Mouse (Mus musculus): ENCODE measurements at regions not wholly inside any gene's neighbourhood (a gene's known extent, or its start where the extent isn't known, plus 50 kb on each side); places are given as distances from the start of the nearest gene placed in this dataset.

- no peaks in the 10 kb centered on the region for H3K36me3 ChIP-seq (ENCODE audit: control insufficient read depth, insufficient read depth, low read length)
- no peaks in the 10 kb centered on the region for H3K27me3 ChIP-seq (ENCODE audit: control insufficient read depth, insufficient read depth, low read length)
- no peak overlapping the region for H3K27ac ChIP-seq (replicated peaks in 1 of 2; ENCODE audit: control insufficient read depth in 1 of 2, insufficient read depth in 1 of 2, low read depth in 2 of 2, low read length in 2 of 2)
- ATAC-seq (ENCODE audit: insufficient number of reproducible peaks, insufficient read depth, low FRiP score, low read depth), result no peak
- H3K4me3 ChIP-seq (ENCODE audit: control insufficient read depth in 1 of 2, insufficient read depth in 1 of 2, low read depth in 1 of 2, low read length in 2 of 2), result no peak overlapping the region
- H3K9ac ChIP-seq (ENCODE audit: low read length), result no peak overlapping the region
- no peak overlapping the region for H3K4me2 ChIP-seq (ENCODE audit: low read length)
- 59% methylated on average over 1 of the region's 1 CpGs for WGBS
- no peaks in the 10 kb centered on the region for H3K4me1 ChIP-seq (ENCODE audit: control insufficient read depth in 2 of 2, insufficient read depth in 2 of 2, low read length in 2 of 2)
- H3K9me3 ChIP-seq (ENCODE audit: control insufficient read depth, low read length), result no peaks in the 10 kb centered on the region
Observed at GRCm38 (mm10) chr3:81661620-81662019, 270.8 kb upstream of the Ctso start.

GRCm38 (mm10) chr3:81666262-81666661, 266.1 kb upstream of the Ctso start:
- Histone ChIP-seq H3K36me3 (ENCODE audit: control insufficient read depth, insufficient read depth, low read length) (no peaks in the 10 kb centered on the region), H3K9me3 (ENCODE audit: control insufficient read depth, low read length) (no peaks in the 10 kb centered on the region), H3K4me1 (ENCODE audit: control insufficient read depth in 2 of 2, insufficient read depth in 2 of 2, low read length in 2 of 2) (no peaks in the 10 kb centered on the region), H3K4me2 (ENCODE audit: low read length) (no peak overlapping the region), H3K9ac (ENCODE audit: low read length) (no peak overlapping the region), H3K4me3 (ENCODE audit: control insufficient read depth in 1 of 2, insufficient read depth in 1 of 2, low read depth in 1 of 2, low read length in 2 of 2) (no peak overlapping the region), H3K27ac (replicated peaks in 1 of 2; ENCODE audit: control insufficient read depth in 1 of 2, insufficient read depth in 1 of 2, low read depth in 2 of 2, low read length in 2 of 2) (no peak overlapping the region), H3K27me3 (ENCODE audit: control insufficient read depth, insufficient read depth, low read length) (no peaks in the 10 kb centered on the region)
- ATAC-seq (ENCODE audit: insufficient number of reproducible peaks, insufficient read depth, low FRiP score, low read depth), result no peak
- WGBS, result 17% methylated on average over 2 of the region's 2 CpGs

- Histone ChIP-seq H3K9ac (ENCODE audit: low read length) (no peak overlapping the region), H3K4me1 (ENCODE audit: control insufficient read depth in 2 of 2, insufficient read depth in 2 of 2, low read length in 2 of 2) (no peaks in the 10 kb centered on the region), H3K36me3 (ENCODE audit: control insufficient read depth, insufficient read depth, low read length) (no peaks in the 10 kb centered on the region), H3K4me2 (ENCODE audit: low read length) (no peak overlapping the region), H3K4me3 (ENCODE audit: control insufficient read depth in 1 of 2, insufficient read depth in 1 of 2, low read depth in 1 of 2, low read length in 2 of 2) (no peak overlapping the region), H3K9me3 (ENCODE audit: control insufficient read depth, low read length) (no peaks in the 10 kb centered on the region), H3K27ac (replicated peaks in 1 of 2; ENCODE audit: control insufficient read depth in 1 of 2, insufficient read depth in 1 of 2, low read depth in 2 of 2, low read length in 2 of 2) (no peak overlapping the region), H3K27me3 (ENCODE audit: control insufficient read depth, insufficient read depth, low read length) (no peaks in the 10 kb centered on the region)
- 51% methylated on average over 1 of the region's 1 CpGs for WGBS
- no peak for ATAC-seq (ENCODE audit: insufficient number of reproducible peaks, insufficient read depth, low FRiP score, low read depth)
Observed at GRCm38 (mm10) chr3:81676570-81676969, 255.8 kb upstream of the Ctso start.

- H3K4me2 ChIP-seq (ENCODE audit: low read length), result no peak overlapping the region
- no peak overlapping the region for H3K4me3 ChIP-seq (ENCODE audit: control insufficient read depth in 1 of 2, insufficient read depth in 1 of 2, low read depth in 1 of 2, low read length in 2 of 2)
- H3K27me3 ChIP-seq (ENCODE audit: control insufficient read depth, insufficient read depth, low read length), result no peaks in the 10 kb centered on the region
- H3K36me3 ChIP-seq (ENCODE audit: control insufficient read depth, insufficient read depth, low read length), result no peaks in the 10 kb centered on the region
- 40% methylated on average over 1 of the region's 1 CpGs for WGBS
- H3K4me1 ChIP-seq (ENCODE audit: control insufficient read depth in 2 of 2, insufficient read depth in 2 of 2, low read length in 2 of 2), result no peaks in the 10 kb centered on the region
- no peaks in the 10 kb centered on the region for H3K9me3 ChIP-seq (ENCODE audit: control insufficient read depth, low read length)
- no peak overlapping the region for H3K9ac ChIP-seq (ENCODE audit: low read length)
- ATAC-seq (ENCODE audit: insufficient number of reproducible peaks, insufficient read depth, low FRiP score, low read depth), result no peak
- H3K27ac ChIP-seq (replicated peaks in 1 of 2; ENCODE audit: control insufficient read depth in 1 of 2, insufficient read depth in 1 of 2, low read depth in 2 of 2, low read length in 2 of 2), result no peak overlapping the region
Observed at GRCm38 (mm10) chr3:81701974-81702697, 230.3 kb upstream of the Ctso start.

GRCm38 (mm10) chr3:81718911-81719310, 213.5 kb upstream of the Ctso start:
- no peaks in the 10 kb centered on the region for H3K36me3 ChIP-seq (ENCODE audit: control insufficient read depth, insufficient read depth, low read length)
- H3K4me3 ChIP-seq (ENCODE audit: control insufficient read depth in 1 of 2, insufficient read depth in 1 of 2, low read depth in 1 of 2, low read length in 2 of 2), result no peak overlapping the region
- H3K27ac ChIP-seq (replicated peaks in 1 of 2; ENCODE audit: control insufficient read depth in 1 of 2, insufficient read depth in 1 of 2, low read depth in 2 of 2, low read length in 2 of 2), result no peak overlapping the region
- H3K9me3 ChIP-seq (ENCODE audit: control insufficient read depth, low read length), result no peaks in the 10 kb centered on the region
- no peaks in the 10 kb centered on the region for H3K4me1 ChIP-seq (ENCODE audit: control insufficient read depth in 2 of 2, insufficient read depth in 2 of 2, low read length in 2 of 2)
- H3K9ac ChIP-seq (ENCODE audit: low read length), result no peak overlapping the region
- ATAC-seq (ENCODE audit: insufficient number of reproducible peaks, insufficient read depth, low FRiP score, low read depth), result no peak
- H3K27me3 ChIP-seq (ENCODE audit: control insufficient read depth, insufficient read depth, low read length), result no peaks in the 10 kb centered on the region
- WGBS, result 80% methylated on average over 1 of the region's 1 CpGs
- no peak overlapping the region for H3K4me2 ChIP-seq (ENCODE audit: low read length)

- ATAC-seq (ENCODE audit: insufficient number of reproducible peaks, insufficient read depth, low FRiP score, low read depth), result no peak
- H3K27me3 ChIP-seq (ENCODE audit: control insufficient read depth, insufficient read depth, low read length), result no peaks in the 10 kb centered on the region
- H3K4me1 ChIP-seq (ENCODE audit: control insufficient read depth in 2 of 2, insufficient read depth in 2 of 2, low read length in 2 of 2), result no peaks in the 10 kb centered on the region
- no peak overlapping the region for H3K4me2 ChIP-seq (ENCODE audit: low read length)
- WGBS, result 51% methylated on average over 8 of the region's 8 CpGs
- H3K4me3 ChIP-seq (ENCODE audit: control insufficient read depth in 1 of 2, insufficient read depth in 1 of 2, low read depth in 1 of 2, low read length in 2 of 2), result no peak overlapping the region
- H3K9ac ChIP-seq (ENCODE audit: low read length), result no peak overlapping the region
- H3K36me3 ChIP-seq (ENCODE audit: control insufficient read depth, insufficient read depth, low read length), result no peaks in the 10 kb centered on the region
- no peaks in the 10 kb centered on the region for H3K9me3 ChIP-seq (ENCODE audit: control insufficient read depth, low read length)
- H3K27ac ChIP-seq (replicated peaks in 1 of 2; ENCODE audit: control insufficient read depth in 1 of 2, insufficient read depth in 1 of 2, low read depth in 2 of 2, low read length in 2 of 2), result no peak overlapping the region
Observed at GRCm38 (mm10) chr3:81735463-81735862, 196.9 kb upstream of the Ctso start.

GRCm38 (mm10) chr3:81736838-81737237, 195.6 kb upstream of the Ctso start:
- H3K4me1 ChIP-seq (ENCODE audit: control insufficient read depth in 2 of 2, insufficient read depth in 2 of 2, low read length in 2 of 2), result no peaks in the 10 kb centered on the region
- no peaks in the 10 kb centered on the region for H3K36me3 ChIP-seq (ENCODE audit: control insufficient read depth, insufficient read depth, low read length)
- H3K4me2 ChIP-seq (ENCODE audit: low read length), result no peak overlapping the region
- H3K4me3 ChIP-seq (ENCODE audit: control insufficient read depth in 1 of 2, insufficient read depth in 1 of 2, low read depth in 1 of 2, low read length in 2 of 2), result no peak overlapping the region
- no peaks in the 10 kb centered on the region for H3K27me3 ChIP-seq (ENCODE audit: control insufficient read depth, insufficient read depth, low read length)
- H3K27ac ChIP-seq (replicated peaks in 1 of 2; ENCODE audit: control insufficient read depth in 1 of 2, insufficient read depth in 1 of 2, low read depth in 2 of 2, low read length in 2 of 2), result no peak overlapping the region
- no peaks in the 10 kb centered on the region for H3K9me3 ChIP-seq (ENCODE audit: control insufficient read depth, low read length)
- no peak for ATAC-seq (ENCODE audit: insufficient number of reproducible peaks, insufficient read depth, low FRiP score, low read depth)
- no peak overlapping the region for H3K9ac ChIP-seq (ENCODE audit: low read length)

- H3K36me3 ChIP-seq (ENCODE audit: control insufficient read depth, insufficient read depth, low read length), result no peaks in the 10 kb centered on the region
- H3K27me3 ChIP-seq (ENCODE audit: control insufficient read depth, insufficient read depth, low read length), result no peaks in the 10 kb centered on the region
- H3K4me2 ChIP-seq (ENCODE audit: low read length), result no peak overlapping the region
- no peaks in the 10 kb centered on the region for H3K4me1 ChIP-seq (ENCODE audit: control insufficient read depth in 2 of 2, insufficient read depth in 2 of 2, low read length in 2 of 2)
- 29% methylated on average over 5 of the region's 5 CpGs for WGBS
- no peak overlapping the region for H3K27ac ChIP-seq (replicated peaks in 1 of 2; ENCODE audit: control insufficient read depth in 1 of 2, insufficient read depth in 1 of 2, low read depth in 2 of 2, low read length in 2 of 2)
- no peaks in the 10 kb centered on the region for H3K9me3 ChIP-seq (ENCODE audit: control insufficient read depth, low read length)
- no peak for ATAC-seq (ENCODE audit: insufficient number of reproducible peaks, insufficient read depth, low FRiP score, low read depth)
- no peak overlapping the region for H3K4me3 ChIP-seq (ENCODE audit: control insufficient read depth in 1 of 2, insufficient read depth in 1 of 2, low read depth in 1 of 2, low read length in 2 of 2)
- H3K9ac ChIP-seq (ENCODE audit: low read length), result no peak overlapping the region
Observed at GRCm38 (mm10) chr3:81742124-81742523, 190.3 kb upstream of the Ctso start.
